Mouse (Mus musculus) hindbrain, embryonic 14.5 days (tissue): ENCODE results near the gene Gpr143. TPM values are rescaled to one million over a fixed set of nuclear protein-coding genes. Genes with fewer than 3 reads are reported as not detected.
A peak's percentile ranks its signal among the peaks of the same experiment; 100 is the strongest.
"Not testable (repeated sequence)": the region's sequence is repeated elsewhere in the genome, so short reads cannot be mapped to it uniquely, and the experiment has no call there.

Experiments used
- ATAC-seq: fragments of 200-750 bp; cut with Nextera tagmentation; 2 replicates; pipeline ENCODE4 v1.8.0; 2017; ENCODE audit warnings: moderate number of reproducible peaks, mild to moderate bottlenecking, moderate TSS enrichment, moderate library complexity; ENCODE audit not compliant: low FRiP score
- DNase-seq: peaks from one replicate; pipeline ENCODE4 v3.0.0-alpha.2; 2015; ENCODE audit warnings: low spot score
- H3K27ac ChIP-seq: fragments of 300-500 bp; sonication (generic); 2 replicates; pipeline ENCODE4 v1.5.1; 2014; ENCODE audit warnings: mild to moderate bottlenecking, moderate library complexity
- H3K27me3 ChIP-seq: fragments of 300-500 bp; sonication (generic); 2 replicates; pipeline ENCODE4 v1.6.1; 2014; ENCODE audit warnings: mild to moderate bottlenecking, low read length, mixed read lengths; ENCODE audit not compliant: control insufficient read depth, insufficient read depth
- H3K36me3 ChIP-seq: fragments of 300-500 bp; sonication (generic); replicated peaks from 2 replicates; pipeline ENCODE4 v1.6.1; 2014; ENCODE audit not compliant: control insufficient read depth, insufficient read depth
- H3K4me1 ChIP-seq: fragments of 300-500 bp; sonication (generic); replicated peaks from 2 replicates; pipeline ENCODE4 v1.6.1; 2014; ENCODE audit warnings: antibody characterized with exemption, low read length, mixed read lengths; ENCODE audit not compliant: control insufficient read depth, insufficient read depth
- H3K4me2 ChIP-seq: fragments of 300-500 bp; sonication (generic); replicated peaks from 2 replicates; pipeline ENCODE4 v1.6.1; 2014; ENCODE audit warnings: mild to moderate bottlenecking, moderate library complexity
- H3K4me3 ChIP-seq: fragments of 300-500 bp; sonication (generic); replicated peaks from 2 replicates; pipeline ENCODE4 v1.5.1; 2014; ENCODE audit warnings: mild to moderate bottlenecking, low read length
- H3K9ac ChIP-seq: fragments of 300-500 bp; sonication (generic); 2 replicates; pipeline ENCODE4 v1.6.1; 2014
- H3K9me3 ChIP-seq: fragments of 300-500 bp; sonication (generic); 2 replicates; pipeline ENCODE4 v1.6.1; 2016; ENCODE audit warnings: low read length; ENCODE audit not compliant: control insufficient read depth
- WGBS: fragments of 180-500 bp; shearing (Covaris S2); extraction: QIAGEN DNeasy Blood & Tissue Kit; methylation state at CpG from one replicate; pipeline ENCODE4 v1.1.7; 2014; 5-methylcytosine and 5-hydroxymethylcytosine counted together
- polyA plus RNA-seq: library from polyadenylated mRNA; unstranded; fragments of >200 nt; fragmentation: Nextera tagmentation; extraction: Ambion mirVana; gene quantifications from 2 replicates; pipeline ENCODE4 v1.2.1, GENCODE M21; 2014

Gpr143 gene
- polyA plus RNA-seq, 1 experiment from 2014 or later: 0.56 TPM

- not testable (repeated sequence) for H3K36me3 ChIP-seq, H3K27ac ChIP-seq, H3K4me1 ChIP-seq, H3K4me3 ChIP-seq, DNase-seq, ATAC-seq, H3K9me3 ChIP-seq, H3K9ac ChIP-seq, H3K27me3 ChIP-seq, H3K4me2 ChIP-seq
- WGBS: no CpG with 5 or more reads among the region's 1 CpGs
Measured at GRCm38 (mm10) chrX:152831003-152831550, 49.4 kb downstream of the Gpr143 start.

GRCm38 (mm10) chrX:152834940-152835339 lies 53.2 kb downstream of the Gpr143 start:
- H3K36me3 ChIP-seq, H3K4me1 ChIP-seq, H3K9ac ChIP-seq, H3K4me2 ChIP-seq, H3K27me3 ChIP-seq, H3K9me3 ChIP-seq, H3K27ac ChIP-seq, H3K4me3 ChIP-seq: not testable (repeated sequence)
- peak; percentile 68 for DNase-seq
- 29% methylated on average over 5 of the region's 5 CpGs for WGBS
- peak; percentile 31; the same call in 1 of the 2 replicates for ATAC-seq

- no peak for ATAC-seq
Measured at GRCm38 (mm10) chrX:152855076-152855772, 73.5 kb downstream of the Gpr143 start.

More at GRCm38 (mm10) chrX:152855076-152855772, 73.5 kb downstream of the Gpr143 start:
- H3K4me2 ChIP-seq: no peak overlapping the region
- H3K4me3 ChIP-seq: no peak overlapping the region
- H3K9ac ChIP-seq: no peak overlapping the region
- DNase-seq: no peak
- H3K27me3 ChIP-seq: no peaks in the 10 kb centered on the region
- WGBS: 92% methylated on average over 3 of the region's 3 CpGs
- H3K27ac ChIP-seq: no peak overlapping the region
- H3K4me1 ChIP-seq: no peaks in the 10 kb centered on the region
- H3K9me3 ChIP-seq: peaks cover 9% of the 10 kb centered on the region; the same call in 1 of the 2 replicates
- H3K36me3 ChIP-seq: no peaks in the 10 kb centered on the region

Other genes starting within 250 kb of the Gpr143 start
- gene Cldn34a, start 218.6 kb upstream of the Gpr143 start, polyA plus RNA-seq: not detected in 2 replicates
- 133 and 147 TPM in 2 replicates for gene Shroom2, start 12.5 kb upstream of the Gpr143 start, polyA plus RNA-seq
- 3.3 and 3.7 TPM in 2 replicates for gene Usp51, start 224.5 kb downstream of the Gpr143 start, polyA plus RNA-seq